Mouse (Mus musculus): Measurements from ENCODE around the gene Ptprq. TPM values are rescaled to one million over a fixed set of nuclear protein-coding genes. Genes with fewer than 3 reads are reported as not detected.

Gene Ptprq
- total RNA-seq (2023) = not detected

DNA sequence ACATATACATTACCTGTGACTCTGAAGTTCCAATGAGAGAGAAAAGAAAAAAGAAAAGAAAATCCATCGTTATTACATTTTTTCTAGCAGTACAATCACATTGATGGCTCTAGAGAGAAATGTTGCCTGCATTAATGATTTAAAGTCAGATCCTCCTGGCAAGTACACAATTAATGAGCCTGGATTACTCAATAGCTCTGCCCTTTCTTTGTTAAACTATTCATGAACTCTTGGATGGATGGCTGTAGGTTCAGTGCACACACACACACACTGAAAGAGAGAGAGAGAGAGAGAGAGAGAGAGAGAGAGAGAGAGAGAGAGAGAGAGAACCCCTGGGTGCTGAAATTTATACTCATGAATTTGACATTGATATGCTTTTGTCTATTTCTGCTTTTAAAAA is at the start of gene Ptprq:
Gene Ptprq, minus strand, starts transcription at position 246 of the 400 bp plus-strand sequence.

DNA sequence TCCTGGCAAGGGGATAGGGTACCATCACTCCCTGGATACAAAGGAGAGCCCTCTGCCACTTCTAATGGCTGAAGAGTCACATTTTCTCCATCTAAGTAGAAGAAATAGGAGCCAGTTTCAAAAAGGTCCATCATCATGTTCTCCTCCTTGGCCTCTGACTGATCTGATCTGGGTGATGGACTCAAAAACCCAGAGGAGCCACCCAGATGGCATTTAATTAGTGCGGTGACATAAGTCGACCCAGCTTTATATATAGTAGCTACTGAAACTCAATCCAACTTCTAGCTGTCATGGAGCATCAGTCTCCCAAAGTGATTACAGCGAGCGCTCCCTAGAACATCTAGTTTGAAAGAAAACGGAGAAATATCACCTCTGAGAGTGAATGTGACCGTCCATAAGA is 225.3 kb downstream of the Ptprq start, which contains the start of gene Myf6:
Gene Myf6, minus strand, starts transcription at position 170 of the 400 bp plus-strand sequence.

DNA sequence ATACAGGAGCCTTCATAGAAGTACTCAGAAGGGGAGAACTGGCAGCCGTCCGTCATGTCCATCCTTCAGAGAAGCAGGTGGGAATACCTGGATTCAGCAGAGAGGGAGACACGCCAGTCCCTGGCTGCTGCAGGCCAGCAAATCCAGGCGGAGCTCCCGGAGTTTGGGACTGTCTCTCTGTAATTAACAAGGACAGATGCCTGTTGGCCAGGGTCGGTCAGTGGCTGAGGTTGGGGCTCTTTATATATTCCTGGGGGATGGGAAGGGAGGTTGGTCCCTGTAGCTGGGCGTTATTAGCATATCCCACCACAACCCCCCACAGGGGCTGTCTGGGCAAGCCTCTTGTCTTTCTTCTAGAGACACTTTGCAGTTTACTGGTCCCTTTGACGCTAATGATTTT is 234.0 kb downstream of the Ptprq start, which contains the start of gene Myf5:
Gene Myf5, minus strand, starts transcription at position 265 of the 400 bp plus-strand sequence.

Other genes starting within 250 kb of the Ptprq start
- gene Myf5, start 233.9 kb downstream of the Ptprq start, total RNA-seq (2023) = not detected
- not detected for gene Myf6, start 225.3 kb downstream of the Ptprq start, total RNA-seq (2023)
- not detected for gene Otogl, start 192.1 kb upstream of the Ptprq start, total RNA-seq (2023)

Data from CD8-positive naive resting alpha-beta T cell, adult 57 days (primary cell).